Mouse (Mus musculus) stomach, embryonic 16.5 days (tissue): ENCODE measurements around the gene Mag. TPM values are rescaled to one million over a fixed set of nuclear protein-coding genes. Genes with fewer than 3 reads are reported as not detected.

Experiments used
- ATAC-seq: fragments of 200-750 bp; cut with Nextera tagmentation; 2 replicates; pipeline ENCODE4 v1.8.0; 2017; ENCODE audit warnings: moderate number of reproducible peaks, moderate TSS enrichment; ENCODE audit not compliant: insufficient read depth, low FRiP score
- H3K27ac ChIP-seq: fragments of 300-500 bp; sonication (generic); 2 replicates; pipeline ENCODE4 v1.5.1; 2014; ENCODE audit warnings: low read length
- H3K27me3 ChIP-seq: fragments of 300-500 bp; sonication (generic); 2 replicates; pipeline ENCODE4 v1.6.1; 2014; ENCODE audit warnings: low read length, control low read depth, mixed read lengths; ENCODE audit not compliant: control insufficient read depth, insufficient read depth
- H3K36me3 ChIP-seq: fragments of 300-500 bp; sonication (generic); 2 replicates; pipeline ENCODE4 v1.6.1; 2014; ENCODE audit warnings: low read length; ENCODE audit not compliant: control insufficient read depth, insufficient read depth
- H3K4me1 ChIP-seq: fragments of 300-500 bp; sonication (generic); 2 replicates; pipeline ENCODE4 v1.6.1; 2014; ENCODE audit warnings: low read length, control low read depth, mixed read lengths; ENCODE audit not compliant: control insufficient read depth, insufficient read depth
- H3K4me2 ChIP-seq: fragments of 300-500 bp; sonication (generic); 2 replicates; pipeline ENCODE4 v1.6.1; 2014; ENCODE audit warnings: low read depth, low read length, mixed read lengths
- H3K4me3 ChIP-seq: fragments of 300-500 bp; sonication (generic); replicated peaks from 2 replicates; pipeline ENCODE4 v1.5.1; 2014; ENCODE audit warnings: mild to moderate bottlenecking, low read length
- H3K9ac ChIP-seq: fragments of 300-500 bp; sonication (generic); 2 replicates; pipeline ENCODE4 v1.6.1; 2014; ENCODE audit warnings: low read length
- H3K9me3 ChIP-seq: fragments of 300-500 bp; sonication (generic); replicated peaks from 2 replicates; pipeline ENCODE4 v1.6.1; 2016; ENCODE audit warnings: low read length, control low read depth; ENCODE audit not compliant: control insufficient read depth
- WGBS: fragments of 180-500 bp; shearing (Covaris S2); extraction: QIAGEN DNeasy Blood & Tissue Kit; methylation state at CpG from one replicate; pipeline ENCODE4 v1.1.7; 2014; 5-methylcytosine and 5-hydroxymethylcytosine counted together
- polyA plus RNA-seq: library from polyadenylated mRNA; unstranded; fragments of >200 nt; fragmentation: Nextera tagmentation; extraction: Ambion mirVana; gene quantifications from 2 replicates; pipeline ENCODE4 v1.2.1, GENCODE M21; 2015

Gene Mag
- 0.35 and 0.45 TPM in 2 replicates for polyA plus RNA-seq

DNA sequence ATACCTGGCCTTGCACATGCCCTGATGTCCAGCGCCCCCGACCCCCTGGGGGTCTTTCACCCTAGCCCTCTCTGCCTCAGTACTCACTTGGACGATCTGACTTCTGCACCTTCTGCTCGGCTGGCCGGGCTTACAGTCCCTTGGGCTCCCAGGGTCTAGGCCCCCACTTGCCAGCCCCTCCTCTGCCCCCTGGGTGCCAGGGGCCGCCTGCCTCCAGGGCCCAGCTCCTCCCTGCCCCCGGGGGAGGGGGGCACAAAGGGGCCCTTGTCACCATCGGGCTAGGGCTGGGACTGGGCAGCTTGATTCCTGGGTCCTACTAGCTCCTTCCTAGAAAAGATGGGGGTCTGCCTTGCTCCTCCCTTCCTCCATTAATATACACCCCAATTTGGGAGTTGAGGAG is at the start of gene Mag:
Gene Mag (minus strand): TSS at position 142 of the 400 bp plus-strand sequence.
- Histone ChIP-seq H3K27ac (no peak within 1 kb of the TSS), H3K4me3 (no peak within 1 kb of the TSS), H3K9me3 (no peaks in the 10 kb centered on the region), H3K27me3 (no peaks in the 10 kb centered on the region), H3K9ac (no peak within 1 kb of the TSS), H3K4me1 (no peaks in the 10 kb centered on the region), H3K36me3 (no peaks in the 10 kb centered on the region), H3K4me2 (no peak within 1 kb of the TSS)
- 56% methylated on average over 8 of the region's 8 CpGs for WGBS
- no peak for ATAC-seq

DNA sequence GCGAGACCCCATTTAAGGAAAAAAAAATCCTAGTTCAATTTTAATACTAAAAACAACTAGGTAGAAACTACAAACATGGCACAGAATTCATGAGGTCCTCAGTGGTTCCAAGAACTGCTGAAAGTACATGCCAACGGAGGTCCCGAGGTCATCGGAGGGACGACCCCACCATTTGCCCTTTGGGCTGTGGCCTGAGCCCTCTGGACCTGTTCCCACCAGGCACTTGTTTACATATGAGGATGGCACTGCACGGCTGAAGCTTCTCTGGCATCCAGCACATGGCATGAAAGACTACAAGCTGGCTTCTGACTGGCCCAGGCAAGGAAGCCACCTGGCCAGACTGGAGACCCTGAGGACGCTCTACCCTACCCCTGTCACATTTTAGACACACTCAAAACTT is 49.7 kb upstream of the Mag start:
- no peak overlapping the region for H3K4me2 ChIP-seq
- no peak for ATAC-seq
- 0 out of 2 replicates have a peak, but pooled peaks cover 7% of the 10 kb centered on the region for H3K36me3 ChIP-seq
- WGBS = 77% methylated on average over 7 of the region's 7 CpGs
- H3K27ac ChIP-seq = no peak overlapping the region
- H3K9me3 ChIP-seq = no peaks in the 10 kb centered on the region
- peaks cover 3% of the 10 kb centered on the region for H3K4me1 ChIP-seq
- H3K9ac ChIP-seq = no peak overlapping the region
- no peak overlapping the region for H3K4me3 ChIP-seq
- no peaks in the 10 kb centered on the region for H3K27me3 ChIP-seq

DNA sequence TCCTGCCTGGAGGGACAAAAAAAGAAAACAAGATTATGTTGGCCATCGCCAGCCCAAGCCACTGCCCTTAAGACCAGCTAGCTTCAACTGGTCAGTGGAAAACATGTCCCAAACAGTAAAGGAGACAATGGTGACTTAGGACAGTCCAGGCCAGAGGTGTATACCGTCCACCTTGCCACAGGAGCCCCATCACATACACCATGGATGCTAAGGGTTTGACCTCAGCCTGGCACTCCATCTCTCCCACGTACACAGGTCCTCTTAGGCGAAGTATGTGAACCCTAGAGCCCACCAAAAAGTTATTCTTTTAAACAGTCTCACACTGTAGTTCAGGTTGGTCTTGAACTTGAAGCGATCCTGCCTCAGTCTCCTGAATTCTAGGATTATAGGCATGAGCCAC is 48.2 kb upstream of the Mag start:
- H3K36me3 ChIP-seq = peaks cover 13% of the 10 kb centered on the region; the same call in 1 of the 2 replicates
- no peak for ATAC-seq
- H3K27ac ChIP-seq = no peak overlapping the region
- no peaks in the 10 kb centered on the region for H3K9me3 ChIP-seq
- no peak overlapping the region for H3K4me3 ChIP-seq
- 92% methylated on average over 5 of the region's 5 CpGs for WGBS
- peaks cover 8% of the 10 kb centered on the region for H3K4me1 ChIP-seq
- H3K27me3 ChIP-seq = no peaks in the 10 kb centered on the region
- H3K4me2 ChIP-seq = no peak overlapping the region
- H3K9ac ChIP-seq = no peak overlapping the region

DNA sequence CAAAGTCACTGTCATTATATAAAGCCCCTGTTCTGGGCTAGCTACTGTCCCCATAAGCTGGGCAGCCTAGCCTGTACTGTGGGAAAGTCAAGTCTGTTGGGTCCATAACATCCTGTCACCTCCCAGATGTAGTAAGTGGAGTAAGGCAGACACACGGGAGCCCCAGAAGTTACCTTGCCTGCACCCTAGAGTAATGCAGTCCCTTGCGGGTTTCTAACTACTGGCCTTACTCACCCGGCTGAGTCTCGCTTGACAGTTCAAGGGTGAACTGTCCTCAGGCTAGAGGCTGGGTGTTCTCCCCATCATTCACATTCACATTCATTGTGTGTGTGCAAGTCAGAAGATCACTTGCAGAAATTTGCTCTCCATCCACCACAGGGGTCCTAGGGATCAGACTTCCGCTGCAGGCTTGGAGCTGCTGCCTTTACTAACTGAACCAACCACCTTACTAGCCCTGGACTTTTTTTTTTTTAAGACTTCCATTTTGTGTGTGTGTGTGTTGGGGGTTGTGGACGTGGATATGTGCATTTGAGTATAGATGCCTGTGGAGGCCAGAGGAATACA is 45.2 kb upstream of the Mag start:
- Histone ChIP-seq H3K4me1 (peaks cover 17% of the 10 kb centered on the region), H3K4me3 (no peak overlapping the region), H3K4me2 (no peak overlapping the region), H3K27ac (no peak overlapping the region), H3K36me3 (peaks cover 13% of the 10 kb centered on the region; the same call in 1 of the 2 replicates), H3K9ac (no peak overlapping the region), H3K27me3 (no peaks in the 10 kb centered on the region), H3K9me3 (no peaks in the 10 kb centered on the region)
- no peak for ATAC-seq
- 86% methylated on average over 6 of the region's 6 CpGs for WGBS

DNA sequence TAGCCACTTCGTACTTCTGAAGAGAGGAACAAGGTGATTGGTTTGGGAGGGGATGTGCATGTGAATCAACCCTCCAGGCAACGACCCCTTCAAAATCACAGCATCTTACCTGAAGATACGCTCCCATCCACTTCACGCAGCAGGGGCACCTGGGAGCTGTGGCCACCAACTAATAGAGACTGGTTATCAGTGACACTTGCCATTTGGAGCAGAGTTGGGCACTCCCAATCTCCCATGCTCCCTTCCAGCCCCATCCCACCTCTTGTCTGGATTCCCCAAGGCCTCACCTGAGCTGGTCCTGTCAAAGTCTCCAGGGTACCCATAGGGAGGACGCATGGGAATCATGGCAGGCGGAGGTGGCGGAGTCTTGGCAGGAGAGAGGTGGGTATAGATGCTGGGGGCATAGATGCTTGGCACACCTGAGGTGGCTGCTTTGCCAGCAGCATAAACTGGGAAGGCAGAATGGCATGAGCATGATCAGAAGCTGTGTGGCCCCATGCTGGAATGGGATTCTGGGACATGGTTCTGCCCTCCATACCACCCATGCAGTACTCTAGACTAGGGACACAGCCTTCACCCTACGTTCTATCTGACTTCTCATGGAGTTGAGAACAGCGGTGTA is 44.3 kb upstream of the Mag start:
- peaks cover 20% of the 10 kb centered on the region for H3K36me3 ChIP-seq
- no peak overlapping the region for H3K4me3 ChIP-seq
- H3K9ac ChIP-seq = no peak overlapping the region
- H3K27me3 ChIP-seq = no peaks in the 10 kb centered on the region
- peaks cover 24% of the 10 kb centered on the region for H3K4me1 ChIP-seq
- ATAC-seq = no peak
- no peak overlapping the region for H3K27ac ChIP-seq
- no peak overlapping the region for H3K4me2 ChIP-seq
- H3K9me3 ChIP-seq = no peaks in the 10 kb centered on the region
- 95% methylated on average over 9 of the region's 9 CpGs for WGBS

DNA sequence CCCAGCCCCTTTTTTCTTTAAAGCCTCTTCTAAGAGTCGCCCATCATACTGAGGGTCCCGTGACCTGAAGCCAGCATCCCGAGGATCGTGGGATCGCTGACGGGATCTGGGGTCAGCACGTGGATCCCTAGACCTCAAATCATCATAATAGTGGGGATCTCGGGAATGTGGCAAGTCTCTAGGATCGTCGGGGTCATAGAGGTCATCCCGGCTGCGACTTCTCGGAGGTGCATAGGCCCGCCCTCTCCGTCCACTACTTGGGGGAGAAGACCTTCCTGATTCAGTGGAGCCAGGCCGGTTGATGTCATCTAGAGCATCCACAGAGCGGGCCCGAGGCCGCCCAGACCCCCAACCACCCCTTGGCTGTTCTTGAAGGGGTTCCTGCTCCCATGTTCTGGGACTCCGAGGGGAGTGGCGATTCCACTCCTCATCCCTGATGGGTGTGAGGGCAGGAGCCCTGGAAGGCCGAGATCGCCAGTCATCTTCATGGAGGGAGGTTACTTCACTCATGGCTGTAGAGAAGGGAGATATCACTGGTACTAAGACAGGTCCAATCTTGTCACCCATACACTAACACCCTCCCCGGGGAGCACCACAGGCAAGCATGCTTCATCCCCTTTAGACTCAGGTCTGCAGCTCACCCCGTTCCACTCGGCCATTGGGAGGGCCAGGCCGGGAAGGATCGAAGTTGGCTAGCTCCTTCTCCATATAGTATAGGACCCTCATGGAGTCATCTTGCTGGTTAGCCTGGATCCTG is 43.6 kb upstream of the Mag start:
- H3K36me3 ChIP-seq = peaks cover 27% of the 10 kb centered on the region
- WGBS = 67% methylated on average over 28 of the region's 28 CpGs
- ATAC-seq = no peak

DNA sequence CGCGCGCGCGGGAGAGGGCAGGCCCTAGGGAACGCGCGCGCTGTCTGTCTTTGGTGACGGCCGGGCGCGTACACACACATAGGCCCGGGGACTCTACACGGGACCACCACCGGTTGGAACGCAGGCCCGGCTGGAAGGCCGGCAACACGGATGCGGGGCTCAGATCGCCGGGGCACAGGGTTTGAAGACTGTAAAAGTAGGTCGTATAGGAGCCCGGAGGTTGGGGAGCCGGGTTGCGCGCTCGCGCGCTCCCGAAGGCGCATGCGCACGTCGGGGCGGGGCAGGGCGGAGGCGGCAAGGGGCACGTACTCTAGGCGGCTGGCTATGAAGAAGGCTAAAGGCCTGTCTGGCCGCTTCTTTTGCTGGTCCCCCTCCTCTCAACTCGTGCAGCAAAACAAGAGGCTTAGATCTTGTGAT is 42.7 kb upstream of the Mag start:
- Histone ChIP-seq H3K36me3 (peaks cover 32% of the 10 kb centered on the region), H3K4me1 (peaks cover 27% of the 10 kb centered on the region), H3K27me3 (no peaks in the 10 kb centered on the region), H3K9ac (peak overlapping the region; percentile 100), H3K27ac (peak overlapping the region; percentile 98), H3K4me2 (peak overlapping the region; percentile 84), H3K9me3 (no peaks in the 10 kb centered on the region), H3K4me3 (peak overlapping the region; percentile 79)
- under 1% methylated on average over 43 of the region's 43 CpGs for WGBS
- ATAC-seq = peak; percentile 78

More for the DNA sequence above, 43.6 kb upstream of the Mag start:
- Histone ChIP-seq H3K4me2 (peak overlapping the region; percentile 84), H3K4me1 (peaks cover 27% of the 10 kb centered on the region), H3K4me3 (peak overlapping the region; percentile 79), H3K9me3 (no peaks in the 10 kb centered on the region), H3K27me3 (no peaks in the 10 kb centered on the region), H3K27ac (peak overlapping the region; percentile 98), H3K9ac (peak overlapping the region; percentile 100)

DNA sequence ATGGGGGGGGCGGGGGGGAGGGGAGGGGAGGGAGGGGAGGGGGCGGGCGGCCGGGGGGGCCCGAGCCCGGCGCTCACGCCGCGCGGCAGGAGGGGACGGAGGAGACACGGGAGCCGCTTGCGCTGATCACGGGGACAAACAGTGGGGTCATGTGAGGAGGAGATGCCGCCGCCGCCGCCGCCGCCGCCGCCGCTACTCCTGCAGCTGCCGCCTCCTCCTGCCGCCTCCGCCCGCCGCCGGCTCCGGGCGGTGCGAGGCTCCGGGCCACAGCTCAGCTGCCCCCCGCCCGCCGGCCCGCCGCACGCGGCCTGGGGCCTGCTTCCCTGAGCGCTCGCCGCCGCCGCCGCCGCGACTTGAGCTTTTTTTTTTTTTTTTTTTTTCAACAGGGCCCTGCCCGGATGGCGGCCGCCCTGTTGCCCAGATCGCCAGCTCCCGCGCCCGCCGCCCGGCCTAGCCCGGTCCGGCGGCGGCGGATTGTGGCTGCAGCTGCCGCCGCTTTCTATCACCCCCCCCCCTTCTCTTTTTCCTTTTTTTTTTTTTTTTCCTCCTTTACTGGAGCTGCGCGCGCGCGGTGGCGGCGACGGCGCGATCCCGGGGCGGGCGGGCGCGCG is 42.2 kb upstream of the Mag start, which contains the start of gene Usf2:
Gene Usf2 (minus strand): TSS at position 48 of the 611 bp plus-strand sequence.
- WGBS = under 1% methylated on average over 64 of the region's 82 CpGs
- H3K4me1 ChIP-seq = peaks cover 27% of the 10 kb centered on the region
- H3K9me3 ChIP-seq = no peaks in the 10 kb centered on the region
- peak; percentile 68; the same call in 1 of the 2 replicates for ATAC-seq
- peak within 1 kb of the TSS; percentile 98 for H3K27ac ChIP-seq
- H3K4me2 ChIP-seq = peak within 1 kb of the TSS; percentile 84
- H3K36me3 ChIP-seq = peaks cover 32% of the 10 kb centered on the region
- no peaks in the 10 kb centered on the region for H3K27me3 ChIP-seq
- H3K4me3 ChIP-seq = peak within 1 kb of the TSS; percentile 79
- peak within 1 kb of the TSS; percentile 100 for H3K9ac ChIP-seq
